Mouse (Mus musculus) spleen, adult 2 months (tissue): Measurements from ENCODE around the gene Maf.

Experiments used
- CTCF ChIP-seq: fragments of 200-500 bp; IDR thresholded peaks from 2 replicates; pipeline ENCODE4 v1.5.1; 2011; ENCODE audit warnings: mild to moderate bottlenecking, inconsistent platforms; ENCODE audit not compliant: insufficient read depth, insufficient read length, insufficient replicate concordance; ENCODE audit errors: extremely low read depth
- POLR2A ChIP-seq: fragments of 200-500 bp; IDR thresholded peaks from 2 replicates; pipeline ENCODE4 v1.6.1; 2011; ENCODE audit warnings: low read depth, low read length, inconsistent platforms

GRCm38 (mm10) chr8:115747426-115747825, 39.8 kb upstream of the Maf start:
- no peak for TF ChIP-seq CTCF
- TF ChIP-seq POLR2A, result no peak
